Mouse (Mus musculus) CH12.LX (cell line): ENCODE measurements around the gene Rangrf. TPM values are rescaled to one million over a fixed set of nuclear protein-coding genes. Genes with fewer than 3 reads are reported as not detected.

Experiments
- DNase-seq: peaks from one replicate; pipeline ENCODE4 v3.0.0-alpha.2; 2013; ENCODE audit errors: extremely low read depth
- H3K27ac ChIP-seq: 2 replicates; pipeline ENCODE4 v1.5.1; 2012; ENCODE audit warnings: low read depth, mild to moderate bottlenecking, control low read depth, moderate library complexity; ENCODE audit not compliant: insufficient read depth
- H3K27me3 ChIP-seq: replicated peaks from 2 replicates; pipeline ENCODE3; 2012; ENCODE audit warnings: inconsistent platforms
- H3K36me3 ChIP-seq, 2 experiments: replicated peaks in 1 of 2; 2 replicates each; pipeline versions ENCODE3 to v1.6.1; 2012; ENCODE audit warnings: inconsistent platforms in 1 of 2, low read length in 1 of 2, mild to moderate bottlenecking in 1 of 2, mixed read lengths in 1 of 2, moderate library complexity in 1 of 2; ENCODE audit not compliant: control insufficient read depth in 1 of 2, insufficient read depth in 1 of 2
- H3K4me1 ChIP-seq, 2 experiments: 2 replicates each; pipeline ENCODE4 v1.6.1; 2012; ENCODE audit warnings: inconsistent platforms in 1 of 2, moderate library complexity in 1 of 2; ENCODE audit not compliant: insufficient read depth in 2 of 2, control insufficient read depth in 1 of 2
- H3K4me2 ChIP-seq: 2 replicates; pipeline ENCODE4 v1.6.1; 2012; ENCODE audit warnings: low read depth, mild to moderate bottlenecking, control low read depth; ENCODE audit not compliant: poor library complexity, insufficient read depth, severe bottlenecking
- H3K4me3 ChIP-seq, 3 experiments: fragments of 150-350 bp in 1 of 3; sonication (generic) in 1 of 3; replicated peaks in 1 of 3; 2 replicates each; pipeline versions ENCODE3 to v1.5.1; 2011 to 2012; ENCODE audit warnings: low read depth in 2 of 3, low read length in 2 of 3, mild to moderate bottlenecking in 2 of 3, moderate library complexity in 2 of 3, control low read depth in 1 of 3, improper control_type of control experiment in 1 of 3, inconsistent platforms in 1 of 3, mixed read lengths in 1 of 3; ENCODE audit not compliant: poor library complexity in 1 of 3
- H3K79me2 ChIP-seq: replicated peaks from 2 replicates; pipeline ENCODE4 v1.6.1; 2012; ENCODE audit warnings: mild to moderate bottlenecking, moderate library complexity; ENCODE audit not compliant: control insufficient read depth, poor library complexity, insufficient read depth, severe bottlenecking; ENCODE audit errors: extremely low read depth
- H3K9ac ChIP-seq: 2 replicates; pipeline ENCODE4 v1.6.1; 2012; ENCODE audit warnings: low read depth, mild to moderate bottlenecking, control low read depth, moderate library complexity; ENCODE audit not compliant: insufficient read depth
- H3K9me3 ChIP-seq: replicated peaks from 2 replicates; pipeline ENCODE3; 2012; ENCODE audit warnings: low read length, inconsistent platforms, mixed read lengths
- BHLHE40 ChIP-seq: IDR thresholded peaks from 2 replicates; pipeline ENCODE4 v1.6.1; 2011; ENCODE audit warnings: mild to moderate bottlenecking, low read depth, low read length, improper control_type of control experiment
- CHD2 ChIP-seq: IDR thresholded peaks from 2 replicates; pipeline ENCODE4 v1.6.1; 2011; ENCODE audit warnings: low read length, improper control_type of control experiment
- E2F4 ChIP-seq: IDR thresholded peaks from 2 replicates; pipeline ENCODE4 v1.6.1; 2011; ENCODE audit warnings: low read depth, low read length, improper control_type of control experiment; ENCODE audit not compliant: insufficient replicate concordance
- GABPA ChIP-seq: IDR thresholded peaks from 2 replicates; pipeline ENCODE4 v1.6.1; 2012; ENCODE audit warnings: low read depth, low read length, improper control_type of control experiment, inconsistent platforms; ENCODE audit not compliant: insufficient replicate concordance
- HCFC1 ChIP-seq: IDR thresholded peaks from 2 replicates; pipeline ENCODE4 v1.6.1; 2012; ENCODE audit warnings: low read depth, mild to moderate bottlenecking, inconsistent platforms, low read length, improper control_type of control experiment
- IRF4 ChIP-seq: IDR thresholded peaks from 2 replicates; pipeline ENCODE4 v1.6.1; 2014; ENCODE audit warnings: low read depth, mild to moderate bottlenecking, inconsistent platforms, low read length, improper control_type of control experiment
- JUN ChIP-seq: IDR thresholded peaks from 2 replicates; pipeline ENCODE4 v1.6.1; 2011; ENCODE audit warnings: low read depth, mild to moderate bottlenecking, low read length, improper control_type of control experiment, moderate library complexity; ENCODE audit not compliant: insufficient read depth
- KAT2A ChIP-seq: IDR thresholded peaks from 2 replicates; pipeline ENCODE4 v1.6.1; 2012; ENCODE audit warnings: low read length, improper control_type of control experiment, inconsistent platforms; ENCODE audit not compliant: insufficient replicate concordance
- MAFK ChIP-seq: IDR thresholded peaks from 2 replicates; pipeline ENCODE4 v1.6.1; 2011; ENCODE audit warnings: low read length, improper control_type of control experiment; ENCODE audit not compliant: insufficient replicate concordance
- MAZ ChIP-seq: IDR thresholded peaks from 2 replicates; pipeline ENCODE4 v1.6.1; 2012; ENCODE audit warnings: low read depth, mild to moderate bottlenecking, inconsistent platforms, low read length, improper control_type of control experiment, moderate library complexity
- MXI1 ChIP-seq: IDR thresholded peaks from 2 replicates; pipeline ENCODE4 v1.6.1; 2011; ENCODE audit warnings: mild to moderate bottlenecking, low read depth, low read length, improper control_type of control experiment
- MYC ChIP-seq: IDR thresholded peaks from 2 replicates; pipeline ENCODE4 v1.6.1; 2011; ENCODE audit warnings: low read depth, mild to moderate bottlenecking, improper control_type of control experiment, low read length
- POLR2A ChIP-seq: IDR thresholded peaks from 2 replicates; pipeline ENCODE4 v1.6.1; 2011; ENCODE audit warnings: low read depth, mild to moderate bottlenecking, improper control_type of control experiment, low read length
- POLR2AphosphoS2 ChIP-seq: IDR thresholded peaks from 2 replicates; pipeline ENCODE4 v1.6.1; 2011; ENCODE audit warnings: low read depth, low read length, improper control_type of control experiment
- RAD21 ChIP-seq: IDR thresholded peaks from 2 replicates; pipeline ENCODE4 v1.6.1; 2011; ENCODE audit warnings: low read depth, mild to moderate bottlenecking, low read length, improper control_type of control experiment, moderate library complexity
- RCOR1 ChIP-seq: conservative IDR thresholded peaks from 2 replicates; pipeline ENCODE4 v1.6.1; 2012; ENCODE audit warnings: low read depth, mild to moderate bottlenecking, inconsistent platforms, low read length, improper control_type of control experiment
- SIN3A ChIP-seq: IDR thresholded peaks from 2 replicates; pipeline ENCODE4 v1.6.1; 2012; ENCODE audit warnings: low read length, improper control_type of control experiment, inconsistent platforms
- TCF12 ChIP-seq: IDR thresholded peaks from 2 replicates; pipeline ENCODE4 v1.6.1; 2014; ENCODE audit warnings: low read depth, mild to moderate bottlenecking, inconsistent platforms, low read length, improper control_type of control experiment
- UBTF ChIP-seq: IDR thresholded peaks from 2 replicates; pipeline ENCODE4 v1.6.1; 2012; ENCODE audit warnings: low read depth, mild to moderate bottlenecking, inconsistent platforms, low read length, improper control_type of control experiment, moderate library complexity
- USF1 ChIP-seq: IDR thresholded peaks from 2 replicates; pipeline ENCODE4 v1.6.1; 2014; ENCODE audit warnings: low read depth, mild to moderate bottlenecking, inconsistent platforms, low read length, improper control_type of control experiment
- ZKSCAN1 ChIP-seq: IDR thresholded peaks from 2 replicates; pipeline ENCODE4 v1.6.1; 2012; ENCODE audit warnings: low read depth, inconsistent platforms, low read length, improper control_type of control experiment, borderline replicate concordance
- dilution Hi-C: fragments of 300-500 bp; cut with MboI; formaldehyde crosslinking; loops from 2 replicates; pipeline ENCODE4 v1.14.3; 2020; ENCODE audit warnings: low sequenced_read_pairs; ENCODE audit not compliant: extremely low pct_unique_long_range_greater_than_20kb, extremely low pct_ligation_motif_present
- in situ Hi-C: fragments of 300-500 bp; cut with MboI; formaldehyde crosslinking; loops from 3 replicates; pipeline ENCODE4 v1.14.3; 2019; ENCODE audit warnings: low sequenced_read_pairs, low pct_ligation_motif_present, low pct_unique_long_range_greater_than_20kb, mixed read lengths
- polyA plus RNA-seq: library from polyadenylated mRNA; unstranded; fragments of >175 nt; gene quantifications from 2 replicates; pipeline ENCODE4 v1.2.1, GENCODE M21; 2012; ENCODE audit warnings: low read depth; ENCODE audit not compliant: insufficient read length
- total RNA-seq, 2 experiments: library from RNA; depleted of rRNA; stranded (reverse); fragments of 300-350 nt in 1 of 2; fragments of >200 nt in 1 of 2; gene quantifications; 2 replicates each; pipeline ENCODE4 v1.2.3; 2012 to 2014

Gene Rangrf
- total and polyA plus RNA-seq, 3 experiments: 106 to 158 (median 111) TPM

DNA sequence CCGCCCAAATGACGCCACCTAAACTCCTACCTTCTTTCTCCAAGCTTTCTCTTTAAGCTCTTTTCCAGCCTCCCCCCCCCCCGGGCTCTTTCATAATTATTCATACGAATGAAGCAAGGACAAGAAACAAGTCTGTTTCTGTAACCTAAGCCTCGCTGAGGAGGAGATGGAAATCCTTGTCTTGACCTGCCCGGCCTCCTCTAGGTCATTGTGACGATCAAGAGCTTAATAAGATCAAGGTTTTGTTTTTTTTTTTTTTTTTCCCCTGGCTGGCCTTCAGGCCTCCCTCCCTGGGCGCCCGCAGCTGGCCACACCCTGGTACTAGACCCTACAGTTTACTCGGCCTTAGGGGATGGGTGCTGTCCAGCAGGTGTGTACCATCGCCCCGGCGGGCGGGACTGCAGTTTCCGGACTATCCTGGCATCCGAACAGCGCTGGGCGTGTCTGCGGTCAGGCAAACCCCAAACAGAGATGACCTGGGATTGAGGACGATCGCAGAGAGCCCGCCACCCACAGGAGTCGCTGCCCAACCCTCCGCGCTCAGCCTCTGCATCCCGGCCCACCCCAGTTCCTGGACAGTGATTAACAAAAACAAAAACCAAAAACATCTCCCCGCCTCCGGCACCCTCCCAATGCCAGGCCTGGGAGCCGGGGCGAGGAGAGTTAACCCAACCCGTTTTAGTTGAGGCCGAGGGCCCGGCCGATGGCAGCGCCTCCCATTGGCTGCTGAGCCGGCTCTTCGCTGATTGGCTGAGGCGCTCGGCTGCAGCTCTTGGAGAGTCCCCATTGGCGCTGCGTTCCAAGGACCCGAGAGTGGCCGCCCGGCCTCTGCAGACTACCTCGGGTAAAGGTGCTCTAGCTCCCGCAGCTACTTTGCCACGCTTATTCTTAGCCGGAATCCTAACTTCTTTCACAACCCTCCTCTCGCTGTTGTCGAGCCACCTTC is 7.4 kb downstream of the Rangrf start, which contains the start of gene Slc25a35 (continued):
- 0 out of 2 replicates have a peak, but pooled peaks have one; percentile 4 for TF ChIP-seq BHLHE40
- no peak for TF ChIP-seq MAZ
- TF ChIP-seq RAD21: no peak
- TF ChIP-seq ZKSCAN1: no peak
- TF ChIP-seq POLR2A: peak; percentile 53; the same call in 1 of the 2 replicates
- TF ChIP-seq KAT2A: 0 out of 2 replicates have a peak, but pooled peaks have one; percentile 22
- no peak for TF ChIP-seq UBTF
- no peak for TF ChIP-seq GABPA
- TF ChIP-seq TCF12: peak; percentile 43; the same call in 1 of the 2 replicates
- TF ChIP-seq USF1: no peak
- TF ChIP-seq CHD2: no peak
- TF ChIP-seq MXI1: peak; percentile 73
- no peak for TF ChIP-seq POLR2AphosphoS2
- no peak for TF ChIP-seq MYC
- TF ChIP-seq E2F4: no peak
- TF ChIP-seq HCFC1: no peak
- no peak for TF ChIP-seq MAFK
- TF ChIP-seq JUN: no peak
- TF ChIP-seq, all 38 proteins: peak for 11

DNA sequence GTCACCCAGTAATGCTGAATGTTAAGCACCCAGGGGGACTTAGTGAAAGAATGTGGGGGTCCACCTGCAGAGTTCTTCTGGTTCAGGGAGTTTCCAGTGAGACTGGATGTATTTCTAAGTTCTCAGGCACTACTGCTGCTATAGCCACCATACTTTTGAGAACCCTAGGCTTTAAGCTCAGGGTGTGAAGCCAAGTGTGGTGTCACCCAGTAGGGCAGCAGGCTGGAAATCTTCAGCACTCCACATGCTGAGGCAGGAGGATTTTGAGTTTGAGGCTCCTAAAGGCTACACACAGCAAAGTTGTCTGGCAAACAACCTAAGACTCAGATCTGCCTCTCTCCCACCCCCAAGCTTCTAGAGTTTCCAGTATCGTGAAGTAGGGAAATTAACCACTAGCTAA is 8.4 kb downstream of the Rangrf start:
- DNase-seq: peak; percentile 14
- no peaks in the 10 kb centered on the region for H3K9me3 ChIP-seq
- TF ChIP-seq SIN3A: no peak
- TF ChIP-seq UBTF: no peak
- no peak for TF ChIP-seq TCF12
- TF ChIP-seq KAT2A: no peak
- TF ChIP-seq IRF4: no peak
- peak; percentile 76 for TF ChIP-seq ZKSCAN1
- TF ChIP-seq RCOR1: no peak
- no peak for TF ChIP-seq POLR2A
- TF ChIP-seq, all 38 proteins: peak for 1
- in situ Hi-C loops (no loop called here), dilution Hi-C loops (no loop called here)
- Histone ChIP-seq H3K4me1 (peaks cover 6 to 21% of the 10 kb centered on the region in 2 experiments; a peak in 3 of 4 replicates), H3K36me3 (peaks cover 0 to 15% of the 10 kb centered on the region in 2 experiments), H3K9ac (no peak overlapping the region; the same call in 1 of the 2 replicates), H3K79me2 (no peaks in the 10 kb centered on the region), H3K27me3 (peaks cover 13% of the 10 kb centered on the region), H3K27ac (no peak overlapping the region), H3K4me3 (no peak overlapping the region), H3K4me2 (peak overlapping the region; percentile 86)
